Mouse (Mus musculus) kidney, postnatal 14 days (tissue): Measurements from ENCODE around the gene Gm21256.
"Not testable (repeated sequence)": the region's sequence is repeated elsewhere in the genome, so short reads cannot be mapped to it uniquely, and the experiment has no call there.

Experiments
- DNase-seq: peaks from one replicate; pipeline ENCODE4 v3.0.0; 2022; ENCODE audit warnings: mixed read lengths

Gene Gm21256

DNA sequence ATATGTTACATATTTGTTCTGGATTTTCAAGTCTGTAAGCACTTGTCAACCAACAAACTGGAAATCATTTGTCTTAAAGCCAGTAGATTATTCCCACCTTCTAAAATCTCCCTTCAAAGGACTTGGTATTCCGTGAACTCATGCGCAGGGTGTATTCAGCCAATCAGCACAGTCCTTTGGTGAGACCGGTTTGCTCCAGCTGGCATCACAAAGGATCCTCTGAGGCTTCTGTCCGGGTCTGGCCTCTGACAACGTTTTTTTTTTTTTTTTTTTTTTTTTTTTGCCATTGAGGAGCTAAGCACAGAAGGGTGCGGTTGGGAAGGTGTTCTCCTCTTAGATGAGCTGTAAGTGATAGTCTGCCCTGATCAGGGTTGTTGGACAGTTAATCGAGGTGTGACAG lies at the start of gene Gm21256:
Gm21256 (plus strand) TSS at position 301 of the 400 bp plus-strand sequence.
- not testable (repeated sequence) for DNase-seq
